Mouse (Mus musculus) yolk sac, embryonic 10.5 days (tissue): Measurements from ENCODE around the gene Gm2974.
"Not testable (repeated sequence)": the region's sequence is repeated elsewhere in the genome, so short reads cannot be mapped to it uniquely, and the experiment has no call there.

Experiments
- DNase-seq: peaks from one replicate; pipeline ENCODE4 v3.0.0-alpha.2; 2017; ENCODE audit warnings: low spot score

The Gm2974 gene

GRCm38 (mm10) chr14:4182491-4183210, at the start of gene Gm2974:
TSS of gene Gm2974 (plus strand) at chr14:4182576.
- DNase-seq: not testable (repeated sequence)

GRCm38 (mm10) chr14:4141646-4142045, 40.7 kb upstream of the Gm2974 start:
- DNase-seq: not testable (repeated sequence)

- DNase-seq: not testable (repeated sequence)
Measured at GRCm38 (mm10) chr14:4164730-4165129, 17.6 kb upstream of the Gm2974 start, which contains the start of gene Gm3127. TSS of gene Gm3127 (plus strand) at chr14:4165030.

GRCm38 (mm10) chr14:4182030-4182429, 346 bp upstream of the Gm2974 start:
- not testable (repeated sequence) for DNase-seq

GRCm38 (mm10) chr14:4183375-4183774, 999 bp downstream of the Gm2974 start:
- DNase-seq: not testable (repeated sequence)

GRCm38 (mm10) chr14:4249331-4249730, 67.0 kb downstream of the Gm2974 start, which contains the start of gene Gm3138:
TSS of gene Gm3138 (plus strand) at chr14:4249631.
- DNase-seq: not testable (repeated sequence)
